Mouse (Mus musculus): ENCODE measurements around the gene AI467606. TPM values are rescaled to one million over a fixed set of nuclear protein-coding genes. Genes with fewer than 3 reads are reported as not detected.

Gene AI467606
- polyA plus RNA-seq (2012; ENCODE audit: low replicate concordance), result 271 and 357 TPM in 2 replicates

DNA sequence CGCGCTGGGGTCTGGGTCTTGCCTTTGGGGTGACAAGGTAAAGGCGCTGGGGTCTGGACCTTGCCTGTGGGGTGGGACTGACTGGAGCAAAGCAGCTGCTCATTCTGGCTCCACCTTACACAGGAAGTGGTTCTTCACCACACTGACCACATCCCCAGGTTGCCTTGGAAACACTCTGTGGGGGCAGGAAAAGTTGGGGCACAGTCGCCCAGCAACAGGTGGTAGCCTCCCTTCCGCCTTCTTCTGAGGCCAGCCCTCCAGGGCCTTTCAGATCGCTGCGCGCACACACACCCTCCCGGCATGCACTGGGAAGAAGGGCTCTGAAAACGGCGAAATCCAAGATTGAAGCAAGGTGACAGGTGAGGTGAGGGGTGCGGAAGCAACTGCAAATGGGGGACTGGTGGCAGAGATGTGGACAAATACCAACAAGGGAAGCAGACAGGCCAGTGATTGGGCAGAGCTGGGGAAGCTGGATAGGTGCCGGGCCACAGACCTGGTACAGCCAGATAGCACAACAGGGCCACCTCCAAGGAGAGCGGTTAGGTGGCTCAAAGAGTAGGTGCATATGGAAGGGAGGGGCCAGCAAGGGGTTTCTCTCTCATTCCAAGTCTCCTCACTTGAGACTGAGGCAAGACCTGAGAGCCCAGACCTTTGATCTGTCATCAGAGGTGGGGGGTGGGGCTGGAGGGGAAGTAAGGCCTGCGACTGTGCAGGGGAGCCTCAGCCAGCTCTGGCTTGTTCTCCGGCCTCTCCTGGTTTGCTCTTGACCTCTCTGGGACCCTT, at the start of gene AI467606:
Gene AI467606 (plus strand): TSS at position 246 of the 783 bp plus-strand sequence.

DNA sequence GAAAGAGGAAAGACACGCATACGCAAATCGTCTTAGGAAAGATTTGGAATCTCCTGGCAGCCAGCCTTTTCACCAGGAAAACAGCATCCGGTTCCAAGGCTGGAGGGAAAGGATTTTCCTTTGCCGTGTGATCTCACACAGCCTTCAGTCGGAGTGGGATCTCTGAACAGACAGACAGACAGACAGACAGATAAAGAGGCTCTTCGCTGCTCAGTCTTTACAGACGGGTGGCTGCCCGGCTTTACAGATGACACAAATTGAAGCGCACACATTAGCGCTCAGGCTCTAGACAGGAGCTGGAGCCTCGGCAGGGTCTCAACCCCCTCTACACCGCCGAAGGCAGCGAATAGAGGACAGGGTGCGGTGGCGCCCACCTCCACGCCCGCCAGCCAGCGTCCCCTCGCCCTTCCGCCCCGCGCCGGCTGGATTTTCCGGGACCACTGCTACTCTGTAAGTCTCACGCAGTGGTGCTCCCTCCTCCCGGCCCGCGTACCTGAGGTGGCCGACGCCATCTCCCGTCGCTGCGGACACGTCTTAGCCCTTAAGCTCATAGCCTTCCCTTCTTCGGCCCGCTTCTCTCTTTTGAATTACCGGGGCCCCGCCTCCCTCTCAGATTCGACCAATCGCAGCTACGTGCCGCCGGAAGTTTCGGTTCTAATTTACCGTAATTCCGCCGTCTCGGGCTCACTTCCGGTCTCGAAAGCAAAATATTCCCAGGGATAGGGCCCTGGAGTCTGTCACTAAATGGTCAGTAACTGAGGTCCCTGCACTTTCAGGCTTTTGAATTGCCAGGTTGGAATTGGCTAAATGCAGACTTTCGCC, 49.1 kb upstream of the AI467606 start, which contains the start of gene Kif22:
Gene Kif22 (minus strand): TSS at position 621 of the 822 bp plus-strand sequence.

GRCm38 (mm10) chr7:127087278-127088010, 3.7 kb upstream of the AI467606 start, which contains the start of gene Zg16:
Gene Zg16 (minus strand): TSS chr7:127087328.

DNA sequence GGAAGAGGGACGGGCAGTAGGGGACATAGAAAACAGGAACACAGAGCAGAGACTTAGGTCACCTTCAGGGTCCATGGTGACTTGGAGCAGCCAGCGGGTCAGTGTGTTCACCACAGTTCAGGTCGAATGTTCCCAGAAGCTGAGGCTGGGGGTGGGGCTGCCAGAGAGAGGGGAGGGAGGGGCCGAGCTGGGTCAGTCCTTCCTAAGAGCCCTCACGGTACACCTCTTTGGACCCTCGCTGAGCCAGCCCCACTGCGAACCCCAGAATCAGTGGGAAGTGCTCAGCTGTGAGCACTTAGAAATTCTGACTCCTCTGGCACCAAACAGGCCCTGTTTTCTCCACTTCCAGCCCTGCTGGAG, 30.7 kb downstream of the AI467606 start, which contains the start of gene Qprt:
Gene Qprt (minus strand): TSS at position 316 of the 360 bp plus-strand sequence.

GRCm38 (mm10) chr7:127137262-127138017, 46.3 kb downstream of the AI467606 start, which contains the start of gene Spn:
Gene Spn (minus strand): TSS chr7:127137823.

Other genes with a start within 250 kb of the AI467606 start
- gene Doc2a, start 243.9 kb upstream of the AI467606 start, polyA plus RNA-seq (2012; ENCODE audit: low replicate concordance), result not detected in 2 replicates
- 46.3 and 48.6 TPM in 2 replicates for gene Hirip3, start 229.4 kb upstream of the AI467606 start, polyA plus RNA-seq (2012; ENCODE audit: low replicate concordance)
- gene Ino80e, start 229.0 kb upstream of the AI467606 start, polyA plus RNA-seq (2012; ENCODE audit: low replicate concordance), result 411 and 521 TPM in 2 replicates
- gene Taok2, start 206.7 kb upstream of the AI467606 start, polyA plus RNA-seq (2012; ENCODE audit: low replicate concordance), result 190 and 438 TPM in 2 replicates
- 94.2 and 130 TPM in 2 replicates for gene Tmem219, start 168.4 kb upstream of the AI467606 start, polyA plus RNA-seq (2012; ENCODE audit: low replicate concordance)
- 30.5 and 84.4 TPM in 2 replicates for gene Kctd13, start 162.5 kb upstream of the AI467606 start, polyA plus RNA-seq (2012; ENCODE audit: low replicate concordance)
- gene Asphd1, start 141.8 kb upstream of the AI467606 start, polyA plus RNA-seq (2012; ENCODE audit: low replicate concordance), result not detected in 2 replicates
- gene Sez6l2, start 140.8 kb upstream of the AI467606 start, polyA plus RNA-seq (2012; ENCODE audit: low replicate concordance), result 2.3 and 3.7 TPM in 2 replicates
- gene Cdipt, start 115.4 kb upstream of the AI467606 start, polyA plus RNA-seq (2012; ENCODE audit: low replicate concordance), result 122 and 191 TPM in 2 replicates
- 0.29 and 0.57 TPM in 2 replicates for gene Cdiptos, start 115.3 kb upstream of the AI467606 start, polyA plus RNA-seq (2012; ENCODE audit: low replicate concordance)
- 41.4 and 44.2 TPM in 2 replicates for gene Mvp, start 76.7 kb upstream of the AI467606 start, polyA plus RNA-seq (2012; ENCODE audit: low replicate concordance)
- 2.3 and 8.3 TPM in 2 replicates for gene Pagr1b, start 74.9 kb upstream of the AI467606 start, polyA plus RNA-seq (2012; ENCODE audit: low replicate concordance)
- 4.2 and 54.7 TPM in 2 replicates for gene Pagr1a, start 74.0 kb upstream of the AI467606 start, polyA plus RNA-seq (2012; ENCODE audit: low replicate concordance)
- 120 and 325 TPM in 2 replicates for gene Gm42742, start 70.3 kb upstream of the AI467606 start, polyA plus RNA-seq (2012; ENCODE audit: low replicate concordance)
- gene Prrt2, start 70.1 kb upstream of the AI467606 start, polyA plus RNA-seq (2012; ENCODE audit: low replicate concordance), result 1.7 and 5.9 TPM in 2 replicates
- 317 and 823 TPM in 2 replicates for gene Maz, start 64.3 kb upstream of the AI467606 start, polyA plus RNA-seq (2012; ENCODE audit: low replicate concordance)
- gene Kif22, start 48.9 kb upstream of the AI467606 start, polyA plus RNA-seq (2012; ENCODE audit: low replicate concordance), result 2.6 and 9.1 TPM in 2 replicates
- gene Zg16, start 4.0 kb upstream of the AI467606 start, polyA plus RNA-seq (2012; ENCODE audit: low replicate concordance), result 0.27 TPM in 1 of 2 replicates, not detected in the other
- gene Qprt, start 30.9 kb downstream of the AI467606 start, polyA plus RNA-seq (2012; ENCODE audit: low replicate concordance), result 5.7 and 7.0 TPM in 2 replicates
- 81.8 and 125 TPM in 2 replicates for gene Spn, start 46.5 kb downstream of the AI467606 start, polyA plus RNA-seq (2012; ENCODE audit: low replicate concordance)
- 63.2 and 81.0 TPM in 2 replicates for gene Cd2bp2, start 104.7 kb downstream of the AI467606 start, polyA plus RNA-seq (2012; ENCODE audit: low replicate concordance)
- gene Tbc1d10b, start 117.1 kb downstream of the AI467606 start, polyA plus RNA-seq (2012; ENCODE audit: low replicate concordance), result 48.8 and 114 TPM in 2 replicates
- gene Mylpf, start 117.5 kb downstream of the AI467606 start, polyA plus RNA-seq (2012; ENCODE audit: low replicate concordance), result 3.8 TPM in 1 of 2 replicates, not detected in the other
- gene Zfp553, start 141.7 kb downstream of the AI467606 start, polyA plus RNA-seq (2012; ENCODE audit: low replicate concordance), result 19.8 and 21.6 TPM in 2 replicates
- 741 and 939 TPM in 2 replicates for gene Sept1, start 141.8 kb downstream of the AI467606 start, polyA plus RNA-seq (2012; ENCODE audit: low replicate concordance)
- 30.4 and 62.4 TPM in 2 replicates for gene Zfp771, start 152.9 kb downstream of the AI467606 start, polyA plus RNA-seq (2012; ENCODE audit: low replicate concordance)
- 11.9 and 40.3 TPM in 2 replicates for gene Dctpp1, start 169.3 kb downstream of the AI467606 start, polyA plus RNA-seq (2012; ENCODE audit: low replicate concordance)
- gene Sephs2, start 182.7 kb downstream of the AI467606 start, polyA plus RNA-seq (2012; ENCODE audit: low replicate concordance), result 18.3 and 56.1 TPM in 2 replicates
- gene Itgal, start 204.9 kb downstream of the AI467606 start, polyA plus RNA-seq (2012; ENCODE audit: low replicate concordance), result 65.9 and 91.0 TPM in 2 replicates